7 mouse cellular contexts compared by ENCODE assay signal in the genomic region with DNA sequence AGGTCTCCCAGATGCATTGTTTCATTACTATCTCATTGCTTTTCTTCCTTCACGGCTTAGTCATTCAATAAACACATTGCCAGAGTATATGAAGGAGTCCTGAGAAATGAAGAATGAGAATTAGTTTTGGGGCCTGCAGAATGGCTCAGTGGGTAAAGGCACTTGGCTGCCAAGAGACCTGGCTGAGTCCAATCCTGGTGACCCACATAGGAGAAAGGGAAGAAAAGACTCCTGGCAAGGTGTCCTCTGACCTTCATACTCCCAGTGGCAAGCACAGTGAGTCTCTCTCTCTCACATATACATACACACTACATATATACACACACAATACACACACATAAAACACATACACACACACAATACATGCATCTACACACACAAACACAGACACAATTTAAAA.
A peak's percentile ranks its signal among the peaks of the same experiment; 100 is the strongest.
DNase-seq lines count a peak whose midpoint lies in the region; ATAC-seq lines count a peak whose summit lies in the region.

No protein-coding gene starts in this region.

- 88% methylated on average over 1 of the region's 1 CpGs for WGBS in lung, embryonic 15.5 days
- WGBS in forebrain, embryonic 11.5 days, result 87% methylated on average over 1 of the region's 1 CpGs
- WGBS in kidney, embryonic 16.5 days, result 79% methylated on average over 1 of the region's 1 CpGs
- WGBS in stomach, embryonic 15.5 days, result 50% methylated on average over 1 of the region's 1 CpGs

- no peak overlapping the region for H3K9ac ChIP-seq in lung, embryonic 15.5 days
- no peak overlapping the region for H3K9ac ChIP-seq in forebrain, embryonic 11.5 days (ENCODE audit: low read length)
- H3K9ac ChIP-seq in kidney, embryonic 16.5 days (replicated peaks; ENCODE audit: low read length), result peak overlapping the region; percentile 24; the same call in 1 of the 2 replicates
- H3K9ac ChIP-seq in stomach, embryonic 15.5 days, result no peak overlapping the region

- H3K27me3 ChIP-seq in lung, embryonic 15.5 days, result no peaks in the 10 kb centered on the region
- H3K27me3 ChIP-seq in forebrain, embryonic 11.5 days (ENCODE audit: control insufficient read depth, insufficient read depth, low read length), result no peaks in the 10 kb centered on the region
- no peaks in the 10 kb centered on the region for H3K27me3 ChIP-seq in kidney, embryonic 16.5 days (ENCODE audit: insufficient read depth, low read length)
- H3K27me3 ChIP-seq in stomach, embryonic 15.5 days (replicated peaks), result no peaks in the 10 kb centered on the region

- H3K9me3 ChIP-seq in lung, embryonic 15.5 days, result no peaks in the 10 kb centered on the region
- H3K9me3 ChIP-seq in forebrain, embryonic 11.5 days (ENCODE audit: control insufficient read depth, low read length), result no peaks in the 10 kb centered on the region; the same call in 1 of the 2 replicates
- no peaks in the 10 kb centered on the region for H3K9me3 ChIP-seq in kidney, embryonic 16.5 days (ENCODE audit: low read length)
- H3K9me3 ChIP-seq in stomach, embryonic 15.5 days, result no peaks in the 10 kb centered on the region

- no peak for DNase-seq in lung, postnatal 4 days
- DNase-seq in forebrain, embryonic 11.5 days (ENCODE audit: low spot score), result no peak
- DNase-seq in frontal cortex, postnatal 10 days (ENCODE audit: low spot score in 2 of 2), result no peak
- no peak for DNase-seq in ovary, postnatal 14 days (ENCODE audit: low spot score)

- H3K36me3 ChIP-seq in lung, embryonic 15.5 days, result no peaks in the 10 kb centered on the region
- no peaks in the 10 kb centered on the region for H3K36me3 ChIP-seq in forebrain, embryonic 11.5 days (ENCODE audit: control insufficient read depth, insufficient read depth, low read length)
- H3K36me3 ChIP-seq in kidney, embryonic 16.5 days (ENCODE audit: insufficient read depth, low read length), result peaks cover 6% of the 10 kb centered on the region; the same call in 1 of the 2 replicates
- no peaks in the 10 kb centered on the region for H3K36me3 ChIP-seq in stomach, embryonic 15.5 days

- H3K27ac ChIP-seq in lung, embryonic 15.5 days, result no peak overlapping the region
- no peak overlapping the region for H3K27ac ChIP-seq in forebrain, embryonic 11.5 days (ENCODE audit: low read depth, low read length)
- H3K27ac ChIP-seq in kidney, embryonic 16.5 days (ENCODE audit: low read length), result no peak overlapping the region
- no peak overlapping the region for H3K27ac ChIP-seq in stomach, embryonic 15.5 days

- H3K4me2 ChIP-seq in lung, embryonic 15.5 days, result peak overlapping the region; percentile 85
- H3K4me2 ChIP-seq in forebrain, embryonic 11.5 days (ENCODE audit: low read depth, low read length, severe bottlenecking), result peak overlapping the region; percentile 56; the same call in 1 of the 2 replicates
- H3K4me2 ChIP-seq in kidney, embryonic 16.5 days (replicated peaks; ENCODE audit: low read depth, low read length), result peak overlapping the region; percentile 89
- peak overlapping the region; percentile 83 for H3K4me2 ChIP-seq in stomach, embryonic 15.5 days

- no peak overlapping the region for H3K4me3 ChIP-seq in lung, embryonic 15.5 days
- H3K4me3 ChIP-seq in forebrain, embryonic 11.5 days (ENCODE audit: low read depth, low read length), result no peak overlapping the region
- peak overlapping the region; percentile 99 for H3K4me3 ChIP-seq in kidney, embryonic 16.5 days (ENCODE audit: low read length)
- H3K4me3 ChIP-seq in stomach, embryonic 15.5 days (replicated peaks), result no peak overlapping the region

- peaks cover 10% of the 10 kb centered on the region; the same call in 1 of the 2 replicates for H3K4me1 ChIP-seq in lung, embryonic 15.5 days
- no peaks in the 10 kb centered on the region for H3K4me1 ChIP-seq in forebrain, embryonic 11.5 days (replicated peaks; ENCODE audit: control insufficient read depth, insufficient read depth, low read length)
- H3K4me1 ChIP-seq in kidney, embryonic 16.5 days (ENCODE audit: insufficient read depth, low read length), result peaks cover 17% of the 10 kb centered on the region
- H3K4me1 ChIP-seq in stomach, embryonic 15.5 days, result 0 out of 2 replicates have a peak, but pooled peaks cover 5% of the 10 kb centered on the region

- no peak for ATAC-seq in lung, embryonic 15.5 days (ENCODE audit: borderline replicate concordance, extremely low read depth, low FRiP score, low TSS enrichment)
- ATAC-seq in forebrain, embryonic 11.5 days (replicated peaks; ENCODE audit: low FRiP score), result no peak
- no peak for ATAC-seq in kidney, embryonic 16.5 days (ENCODE audit: low FRiP score, low TSS enrichment)
- no peak for ATAC-seq in stomach, embryonic 15.5 days (ENCODE audit: insufficient read depth, low FRiP score, low read depth)
